Mouse (Mus musculus) monocyte, adult 5-6 weeks (primary cell): ENCODE measurements around the gene Ppp1r12b. TPM values are rescaled to one million over a fixed set of nuclear protein-coding genes. Genes with fewer than 3 reads are reported as not detected.

Source experiments
- ATAC-seq: fragments of 153-309, 156-312 bp; replicated peaks from 2 replicates; pipeline ENCODE4 v1.8.0; 2017; ENCODE audit warnings: mild to moderate bottlenecking; ENCODE audit not compliant: low TSS enrichment, insufficient number of reproducible peaks, severe bottlenecking, poor library complexity, low FRiP score
- total RNA-seq: library from RNA; stranded (forward); fragments of 200-1000, 200-491, 200-594 nt; gene quantifications from 3 replicates; pipeline ENCODE4 v1.2.3, GENCODE M21; 2017

The Ppp1r12b gene
- total RNA-seq, 1 experiment from 2014 or later = 4.5 TPM

DNA sequence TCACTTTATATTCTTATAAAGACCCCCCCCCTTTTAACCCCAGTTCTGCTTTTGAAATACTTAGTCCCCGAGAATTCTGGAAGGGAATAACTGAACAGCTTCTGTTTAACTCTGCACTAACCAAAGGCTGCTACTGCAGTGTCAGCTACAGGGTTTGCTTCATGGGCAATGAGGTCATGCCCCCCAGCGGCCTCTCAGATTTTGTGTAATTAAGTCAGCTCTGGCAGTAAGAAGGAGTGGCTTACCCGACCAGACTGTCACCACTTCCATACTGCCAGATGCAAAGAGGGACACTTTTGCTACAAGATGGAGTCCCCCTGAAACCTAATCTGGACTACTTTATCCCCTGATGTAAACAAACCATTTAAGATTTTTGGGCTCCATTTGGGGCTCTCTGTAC lies 180.1 kb downstream of the Ppp1r12b start:
- ATAC-seq = no peak

DNA sequence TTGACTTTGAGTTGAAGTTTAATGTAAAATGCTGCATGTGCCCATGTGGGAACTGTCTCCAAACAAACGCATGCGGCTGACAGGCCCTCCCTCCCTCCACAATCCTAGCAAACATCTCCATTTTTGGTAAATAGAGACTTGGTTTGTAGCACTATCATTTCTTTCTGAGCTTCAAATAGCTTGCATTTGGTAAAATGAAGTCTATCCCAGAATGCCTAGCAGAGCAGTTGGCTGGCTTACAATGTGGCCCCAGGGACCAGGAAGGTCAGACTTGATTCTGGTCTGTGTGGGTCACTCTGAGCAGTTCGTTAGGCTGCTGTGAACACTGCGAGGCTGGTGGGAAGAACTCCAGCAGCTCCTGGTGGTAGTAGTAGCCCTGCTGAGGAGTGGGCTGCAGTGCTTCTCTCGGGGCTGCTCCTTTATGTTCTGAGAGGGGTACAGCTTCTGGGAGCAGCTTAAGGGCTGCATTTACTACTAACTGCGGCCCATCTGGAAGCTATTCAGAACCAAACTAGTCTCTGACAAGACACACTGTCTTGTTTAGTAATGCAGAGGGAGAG lies 180.9 kb downstream of the Ppp1r12b start:
- no peak for ATAC-seq

DNA sequence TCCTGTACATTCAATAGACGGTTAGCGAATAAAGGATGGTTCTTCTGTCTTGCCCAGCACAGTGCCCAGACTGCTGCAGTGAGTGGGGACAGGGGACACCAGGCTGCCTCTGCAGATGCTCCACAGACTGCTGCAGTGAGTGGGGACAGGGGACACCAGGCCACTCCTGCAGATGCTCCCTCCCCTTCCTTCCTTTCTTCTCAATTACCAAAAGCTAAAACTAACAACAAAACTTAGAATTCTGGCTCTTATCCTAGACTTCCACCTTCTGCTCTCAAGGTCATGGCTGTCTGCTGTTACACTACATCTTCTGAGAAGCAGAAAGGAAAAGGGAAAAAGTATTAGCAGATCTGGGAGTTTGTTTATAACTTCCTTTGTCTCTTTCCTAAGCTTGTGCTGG lies 181.5 kb downstream of the Ppp1r12b start:
- no peak for ATAC-seq

DNA sequence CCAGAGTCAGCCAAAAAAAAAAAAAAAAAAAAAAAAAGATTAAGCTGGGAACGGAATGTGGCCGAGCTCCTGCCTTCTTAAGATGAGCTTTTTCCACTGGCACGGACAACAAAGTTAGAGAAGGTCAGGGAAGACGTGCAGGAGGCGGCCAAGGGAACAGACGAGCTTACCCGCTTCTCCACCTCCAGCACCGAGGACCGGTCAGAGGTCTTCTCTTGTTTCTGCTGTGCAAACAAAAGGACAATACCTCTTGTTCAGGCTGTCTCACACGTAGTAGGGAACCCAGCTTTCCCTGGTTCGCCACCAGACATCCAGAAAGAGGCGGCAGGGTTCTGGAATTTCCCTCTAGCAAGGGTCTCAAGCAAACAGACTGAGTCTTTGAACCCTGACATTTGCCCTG lies 182.5 kb downstream of the Ppp1r12b start:
- no peak for ATAC-seq

DNA sequence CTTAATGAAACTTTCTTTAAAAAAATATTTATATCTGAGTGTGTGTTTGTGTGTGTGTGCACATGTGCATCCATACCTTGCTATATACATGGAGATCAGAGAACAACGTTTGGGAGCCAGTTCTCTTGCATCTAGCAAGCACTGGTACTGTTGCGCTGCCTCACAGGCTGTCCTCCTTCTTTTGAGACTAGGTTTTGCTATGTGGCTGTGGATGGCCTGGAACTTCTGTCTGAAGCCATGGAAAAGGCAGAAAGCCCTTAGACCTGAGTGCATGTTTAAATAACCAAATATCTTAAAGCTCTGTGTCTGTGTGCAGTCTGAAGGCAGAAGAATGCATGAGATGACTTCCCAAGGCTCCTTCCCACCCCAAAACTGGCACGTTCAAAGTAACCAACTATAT lies 182.9 kb downstream of the Ppp1r12b start:
- no peak for ATAC-seq

DNA sequence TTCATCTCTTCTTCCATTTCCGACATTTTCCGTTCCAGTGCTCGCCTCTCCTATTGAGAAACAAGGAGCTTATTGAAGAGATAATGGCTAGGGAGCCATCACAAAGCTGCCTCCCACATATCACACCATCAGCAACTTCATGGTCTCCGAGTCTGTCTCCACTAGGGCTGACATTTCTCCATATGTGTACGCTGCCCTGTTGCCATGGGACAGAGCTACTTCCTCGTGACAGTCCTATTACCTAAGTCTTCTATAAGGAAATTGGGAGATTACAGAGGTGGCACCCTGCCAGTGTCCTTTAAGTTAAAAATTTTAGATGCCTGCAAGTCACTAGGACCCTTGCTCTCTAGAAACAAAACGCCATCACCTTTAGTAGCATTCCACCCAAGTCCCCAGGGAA lies 183.7 kb downstream of the Ppp1r12b start:
- no peak for ATAC-seq

DNA sequence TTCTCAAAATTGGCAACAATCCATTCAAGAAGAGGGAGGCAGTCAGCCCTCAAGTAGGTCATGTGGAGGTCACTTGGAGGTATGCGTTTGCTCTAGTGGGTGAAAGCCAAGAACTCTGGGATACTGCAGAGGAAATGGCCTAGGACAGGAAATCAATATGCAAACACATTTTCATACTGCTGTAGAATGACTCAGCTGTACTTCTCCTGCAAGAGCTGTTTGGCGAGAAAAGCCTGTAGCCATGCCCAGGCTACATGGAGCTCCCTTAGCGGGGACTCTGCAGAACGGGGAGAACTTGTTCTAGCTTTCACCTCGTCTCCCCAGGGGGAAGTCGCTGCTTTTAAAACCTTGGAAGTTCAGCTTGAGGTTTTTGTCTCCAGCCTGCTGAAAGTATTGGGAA lies 184.4 kb downstream of the Ppp1r12b start:
- no peak for ATAC-seq

DNA sequence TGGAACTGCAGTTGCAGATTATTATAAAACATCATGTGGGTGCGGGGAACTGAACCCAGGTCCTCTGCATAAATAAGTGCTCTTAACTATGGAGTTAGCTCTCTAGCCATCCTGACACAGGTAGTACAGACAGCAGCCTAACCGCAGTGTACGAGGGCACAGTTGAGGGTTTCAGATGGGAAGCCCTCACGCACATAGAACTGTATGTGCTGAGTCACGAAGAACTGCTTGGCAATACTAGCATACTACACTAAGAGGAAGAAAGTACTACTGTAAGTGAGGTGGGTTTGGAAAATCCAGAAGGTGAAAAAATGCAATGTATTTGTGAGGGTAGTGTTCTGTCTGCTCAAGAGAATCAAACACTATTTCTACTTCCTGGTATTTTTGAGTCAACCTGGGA lies 185.4 kb downstream of the Ppp1r12b start:
- ATAC-seq = no peak

DNA sequence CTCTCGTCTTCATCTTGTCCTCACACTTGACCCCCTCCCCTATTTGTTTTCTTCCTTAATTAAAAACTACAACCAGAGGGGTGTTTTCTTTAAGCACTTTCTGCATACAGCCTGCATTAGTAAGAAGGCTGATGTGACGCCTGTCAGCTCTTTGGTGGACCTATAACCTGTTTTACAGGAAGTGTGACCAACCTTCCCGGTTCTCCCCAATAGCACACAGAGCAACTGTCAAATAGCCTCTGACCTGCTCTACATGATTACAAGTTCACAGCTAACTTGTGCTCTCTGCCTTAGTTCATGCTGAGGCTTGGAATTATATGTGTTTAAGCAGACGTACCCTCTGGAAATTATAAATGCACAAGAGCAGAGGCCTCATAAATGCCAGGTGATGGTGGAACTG lies 189.3 kb downstream of the Ppp1r12b start:
- no peak for ATAC-seq

DNA sequence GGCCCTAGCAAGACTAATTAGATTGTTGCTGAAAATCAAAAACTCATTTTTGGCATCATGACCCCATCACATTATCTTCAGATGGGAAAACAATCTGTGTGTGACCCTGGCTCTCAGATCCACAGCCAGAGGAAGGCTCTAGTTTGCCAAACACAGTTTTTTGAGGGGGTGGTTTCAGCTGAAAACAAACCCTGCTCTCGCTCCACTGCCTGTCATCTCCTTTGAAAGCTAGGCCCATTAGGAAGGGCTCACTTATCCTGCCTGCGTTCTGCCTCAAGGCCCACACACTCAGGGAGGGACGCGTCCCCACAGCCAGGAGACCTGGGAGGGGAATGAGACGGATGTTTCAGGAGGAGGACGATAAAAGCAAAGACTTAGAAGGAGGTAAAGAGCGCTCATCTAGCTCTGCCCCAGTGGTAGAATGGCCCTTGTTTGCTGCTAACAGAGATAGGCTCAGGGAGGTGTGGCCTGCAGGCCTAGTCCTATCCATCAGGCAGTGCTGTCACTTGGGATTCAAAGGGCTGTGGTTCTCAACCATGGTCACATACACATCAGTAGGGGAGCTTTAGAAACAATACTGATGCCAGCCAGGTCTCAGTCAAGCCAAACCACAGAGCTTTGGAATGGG lies 190.8 kb downstream of the Ppp1r12b start:
- no peak for ATAC-seq

DNA sequence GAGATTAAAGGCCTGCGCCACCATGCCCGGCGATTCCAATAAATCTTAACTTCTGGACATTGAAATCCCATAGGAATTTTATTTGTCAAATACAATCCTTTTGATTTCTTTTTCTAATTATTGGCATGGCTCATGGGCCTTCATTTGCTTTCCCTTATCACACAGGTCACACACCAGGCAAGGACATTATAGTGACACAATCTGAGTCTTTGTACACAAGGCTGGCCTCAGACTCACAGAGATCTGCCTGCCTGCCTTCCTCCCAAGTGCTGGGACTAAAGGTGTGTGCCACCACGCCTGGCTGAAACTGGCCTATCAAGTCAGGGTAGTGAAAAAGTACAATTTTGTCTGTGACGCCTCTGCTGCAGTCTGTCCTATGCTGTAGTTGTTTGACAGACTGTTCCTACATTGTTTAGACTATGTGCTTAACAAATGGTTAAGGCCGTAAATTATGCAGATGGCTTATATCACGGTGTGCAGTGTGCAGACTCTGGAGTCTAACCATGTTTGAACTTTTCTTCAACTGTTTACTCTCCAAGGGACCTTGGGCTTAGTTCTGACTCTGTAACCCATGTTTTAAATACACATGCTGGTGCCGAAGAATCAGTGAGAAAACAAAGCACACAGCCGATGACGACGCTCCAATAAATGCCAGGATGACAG lies 191.8 kb downstream of the Ppp1r12b start:
- no peak for ATAC-seq

DNA sequence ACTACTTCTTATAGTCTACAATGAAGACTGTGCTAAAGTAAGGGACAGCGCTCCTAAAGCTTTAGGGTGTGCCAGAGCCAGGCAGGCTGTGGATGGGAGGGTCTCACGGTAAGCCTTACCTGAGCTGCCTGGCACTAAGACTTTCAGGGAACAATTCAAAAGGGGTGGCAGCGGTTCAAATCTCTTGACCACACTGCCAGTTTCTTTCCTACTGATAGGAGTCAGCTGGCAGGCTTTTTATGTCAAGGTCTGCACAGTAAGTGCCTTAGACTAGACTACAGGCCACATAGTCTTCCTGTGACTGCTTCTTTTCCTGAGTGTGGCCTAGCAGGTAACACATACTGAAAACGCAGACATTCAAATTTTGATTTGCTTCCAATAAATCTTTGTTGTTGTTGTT lies 192.5 kb downstream of the Ppp1r12b start:
- no peak for ATAC-seq

DNA sequence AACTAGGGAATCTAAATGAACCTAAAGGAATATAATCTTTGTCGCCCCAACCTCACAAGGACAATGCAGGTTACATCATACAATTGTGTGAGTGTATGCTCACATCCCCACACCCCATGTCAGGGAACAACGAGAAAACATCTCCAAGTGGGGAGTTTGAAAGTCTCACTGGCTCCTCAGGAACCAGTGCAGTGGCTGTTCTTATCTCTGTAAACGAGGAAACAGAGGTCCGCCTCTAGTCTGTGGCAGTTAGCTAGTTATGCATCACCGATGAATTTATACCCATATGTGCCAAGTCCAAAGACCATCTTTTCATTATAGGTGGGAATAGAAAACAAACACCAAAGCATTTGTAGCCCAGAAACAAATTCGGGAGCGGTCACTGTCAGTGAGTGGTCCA lies 194.2 kb downstream of the Ppp1r12b start:
- ATAC-seq = no peak

DNA sequence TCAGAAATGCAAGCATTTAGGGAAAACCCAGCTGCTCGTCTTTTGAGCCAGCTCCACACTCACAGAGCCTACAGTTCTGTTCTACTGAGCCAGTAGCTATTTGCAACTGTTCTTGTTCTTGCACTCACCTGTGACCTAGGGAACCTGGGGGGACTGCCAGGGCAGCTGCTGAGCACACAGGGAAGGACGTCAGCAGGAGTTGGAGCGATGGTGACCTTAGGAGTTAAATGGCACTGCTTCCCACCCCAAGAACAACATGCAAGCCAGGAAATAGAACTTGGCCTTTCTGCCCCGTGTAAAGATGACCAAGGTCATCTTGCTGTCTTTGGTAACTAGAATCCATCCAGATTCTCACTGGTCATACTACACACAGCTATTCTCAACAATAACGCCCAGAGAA lies 195.1 kb downstream of the Ppp1r12b start:
- no peak for ATAC-seq

DNA sequence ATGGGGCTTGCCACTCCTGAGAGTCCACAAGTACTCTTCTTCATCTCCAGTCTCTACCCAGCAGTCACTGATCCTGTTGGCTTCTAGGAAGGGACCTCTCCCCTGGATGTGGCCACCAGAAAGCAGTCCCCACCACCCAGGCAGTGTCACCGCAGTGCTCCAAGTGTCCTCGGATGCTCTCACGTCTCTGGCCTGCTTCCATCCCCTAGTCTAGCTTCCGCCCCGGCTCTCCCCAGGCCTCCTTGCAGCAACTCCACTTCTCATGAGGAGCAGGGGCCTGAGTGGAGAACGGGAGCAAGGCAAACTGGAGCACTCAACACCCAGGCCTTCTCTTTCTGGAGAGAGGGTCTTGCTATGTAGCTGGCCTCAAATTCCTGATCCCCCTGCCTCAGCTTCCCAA lies 196.6 kb downstream of the Ppp1r12b start:
- no peak for ATAC-seq

DNA sequence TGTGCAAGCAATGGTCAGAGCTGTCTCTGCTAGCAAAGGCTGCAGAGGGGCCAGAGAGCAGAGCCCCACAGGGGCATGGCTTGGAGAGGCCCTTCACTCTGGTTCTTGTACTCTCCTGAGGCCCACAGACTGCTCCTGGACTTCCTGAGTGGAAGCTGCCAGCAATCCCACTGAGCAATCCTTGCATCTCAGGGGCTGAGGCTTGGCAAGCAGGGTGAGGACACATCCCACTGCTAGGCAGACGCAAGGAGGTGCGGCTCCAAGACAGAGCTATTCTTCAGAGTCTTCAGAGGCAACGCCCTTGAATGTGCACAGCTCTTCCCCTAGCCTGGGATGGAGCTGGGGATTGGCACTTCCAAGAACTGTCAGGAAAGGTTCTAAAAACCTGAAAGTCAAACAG lies 198.5 kb downstream of the Ppp1r12b start:
- ATAC-seq = no peak

DNA sequence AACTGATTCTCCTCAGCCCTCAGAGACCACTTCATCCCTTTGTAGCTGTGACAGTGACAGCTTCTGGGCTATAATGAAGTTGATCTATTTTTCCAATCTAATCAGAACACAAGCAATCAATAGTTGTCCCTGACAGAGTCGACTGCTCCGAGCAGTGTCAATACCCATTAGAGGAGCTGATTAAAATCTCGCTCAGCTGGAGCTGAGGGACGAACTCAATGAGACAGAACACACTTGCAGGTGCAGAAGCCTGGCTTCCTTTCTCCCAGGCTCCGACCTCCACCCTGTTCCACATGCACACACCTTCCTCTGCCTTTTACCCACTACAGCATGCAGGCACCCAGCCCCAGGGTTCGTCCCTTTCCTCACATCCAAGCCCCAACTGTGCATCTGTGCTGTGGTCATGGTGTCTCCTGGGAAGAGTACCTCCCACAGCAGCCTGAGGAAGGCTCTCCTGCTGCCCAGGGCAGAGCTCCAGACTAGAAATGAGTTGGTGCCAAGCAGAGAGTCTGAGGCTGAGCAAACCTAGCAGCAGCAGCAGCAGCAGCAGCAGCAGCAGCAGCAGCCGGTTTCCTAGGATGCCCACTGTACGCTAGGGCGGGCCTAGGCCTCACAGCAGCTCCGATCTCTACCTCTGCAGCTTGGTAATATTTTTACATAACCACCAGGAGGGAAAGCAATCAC lies 199.4 kb downstream of the Ppp1r12b start:
- no peak for ATAC-seq

DNA sequence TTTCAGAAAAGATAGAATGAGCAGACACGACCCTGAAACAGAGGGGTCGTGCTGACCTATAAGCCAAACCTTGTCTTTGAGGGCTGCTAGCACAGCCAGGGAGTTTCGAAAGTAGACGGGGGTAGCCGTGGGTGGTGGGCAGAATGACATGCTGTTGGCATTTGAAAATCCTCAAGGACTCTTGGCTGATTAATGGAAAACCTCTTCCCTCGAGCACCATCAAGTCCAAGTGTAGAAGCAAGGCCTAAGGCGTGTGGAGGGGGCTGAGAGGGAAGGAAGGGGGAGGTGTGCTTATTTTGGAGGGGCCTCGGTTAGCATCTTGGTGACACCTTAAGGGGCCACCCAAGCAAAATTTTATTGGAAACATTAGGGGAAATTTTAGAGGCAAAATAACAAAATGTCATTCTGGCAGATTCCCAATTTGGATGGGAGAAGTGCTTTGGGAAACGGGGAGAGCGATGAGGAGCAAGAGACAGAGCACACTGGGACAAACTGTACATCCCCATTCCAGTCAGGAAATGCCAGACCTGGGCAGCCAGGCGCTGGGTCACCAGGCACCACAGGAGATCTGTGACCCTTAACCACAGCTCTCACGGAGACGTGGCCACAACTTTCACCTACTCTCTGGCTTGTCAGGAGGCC lies 200.1 kb downstream of the Ppp1r12b start:
- no peak for ATAC-seq

DNA sequence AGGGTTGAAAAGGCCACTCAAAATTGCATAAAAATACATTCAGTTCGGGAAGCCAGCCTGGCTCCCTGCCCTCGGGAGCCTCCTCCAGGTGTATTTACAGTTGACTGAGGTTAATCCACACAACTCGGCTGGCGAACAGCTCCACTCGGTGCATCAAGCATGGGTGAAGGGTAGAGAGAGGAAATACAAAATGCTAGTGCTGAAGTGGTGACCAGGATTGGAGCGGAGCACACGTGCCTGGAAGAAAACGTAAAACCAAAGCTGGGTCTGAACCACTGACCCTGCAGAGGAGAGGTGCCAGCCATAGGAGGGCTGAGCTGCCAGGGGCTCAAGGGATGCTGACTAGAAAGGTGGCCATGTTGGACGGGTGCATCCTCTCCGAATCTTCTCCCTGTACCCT lies 200.9 kb downstream of the Ppp1r12b start:
- ATAC-seq = no peak
